Mouse (Mus musculus): ENCODE results near the gene Rdm1. TPM values are rescaled to one million over a fixed set of nuclear protein-coding genes. Genes with fewer than 3 reads are reported as not detected.
A peak's percentile ranks its signal among the peaks of the same experiment; 100 is the strongest.

Gene Rdm1
- polyA plus RNA-seq, 1 experiment from 2014 or later = 8.3 TPM

DNA sequence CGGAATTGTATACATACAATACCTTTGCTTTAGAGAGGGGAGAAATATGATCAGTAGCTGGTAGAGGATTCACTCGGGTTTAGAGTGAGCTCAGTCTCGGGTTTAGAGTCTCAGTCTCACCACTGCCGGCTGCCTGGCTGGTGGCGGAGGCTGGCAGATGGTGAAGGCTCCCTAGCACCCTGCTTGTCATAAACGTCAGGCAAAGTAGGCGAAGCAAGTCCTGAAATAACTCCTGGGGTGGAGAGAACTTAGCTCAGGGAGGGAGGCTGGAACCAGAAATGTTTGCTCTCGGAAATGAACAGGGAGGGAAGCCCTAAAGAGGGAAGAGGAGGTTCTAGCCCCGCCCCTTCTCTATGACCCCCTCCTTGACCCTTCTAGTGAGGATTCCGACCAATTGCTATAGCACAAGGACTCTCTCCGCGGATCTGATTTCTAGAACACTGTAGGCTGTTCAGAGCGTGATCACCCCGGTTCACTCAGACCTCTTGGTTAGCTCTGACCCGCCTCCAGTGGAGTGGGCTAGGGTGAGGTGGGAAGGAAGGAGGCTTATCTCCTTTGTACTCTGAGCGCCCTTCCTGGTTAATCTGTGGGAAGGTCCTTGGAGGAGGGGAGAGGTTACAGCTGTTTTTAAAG lies 46.1 kb downstream of the Rdm1 start:
- H3K4me1 ChIP-seq (replicated peaks) = peaks cover 51% of the 10 kb centered on the region

DNA sequence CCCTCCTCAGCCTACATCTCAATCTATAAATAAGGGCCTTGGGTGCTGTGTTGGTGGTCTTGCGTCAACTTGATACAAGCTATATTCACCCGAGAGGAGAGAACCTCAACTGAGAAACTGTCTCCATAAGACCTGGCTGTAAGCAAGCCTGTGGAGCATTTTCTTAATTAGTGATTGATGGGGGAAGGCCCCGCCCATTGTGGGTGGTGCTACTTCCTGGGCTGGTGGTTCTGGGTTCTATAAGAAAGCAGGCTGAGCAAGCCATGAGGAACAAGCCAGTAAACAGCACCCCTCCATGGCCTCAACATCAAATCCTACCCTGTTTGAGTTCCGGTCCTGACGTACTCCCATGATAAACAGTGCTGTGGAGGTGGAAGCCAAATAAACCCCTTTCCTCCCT lies 47.1 kb downstream of the Rdm1 start:
- no peak overlapping the region for H3K9ac ChIP-seq
- H3K4me3 ChIP-seq (replicated peaks) = no peak overlapping the region
- no peaks in the 10 kb centered on the region for H3K36me3 ChIP-seq
- WGBS (ENCODE audit: insufficient replicate concordance) = 70% methylated on average over 5 of the region's 5 CpGs
- no peaks in the 10 kb centered on the region for H3K9me3 ChIP-seq (replicated peaks)
- H3K27ac ChIP-seq = no peak overlapping the region
- peaks cover 41% of the 10 kb centered on the region for H3K4me1 ChIP-seq (replicated peaks)
- DNase-seq = no peak
- ATAC-seq (ENCODE audit: low read depth) = no peak
- H3K4me2 ChIP-seq = no peak overlapping the region
- no peaks in the 10 kb centered on the region for H3K27me3 ChIP-seq

More for the DNA sequence above, 46.1 kb downstream of the Rdm1 start:
- 17% methylated on average over 16 of the region's 16 CpGs for WGBS (ENCODE audit: insufficient replicate concordance)
- DNase-seq (no peak), ATAC-seq (ENCODE audit: low read depth) (0 out of 2 replicates have a peak, but pooled peaks have one; percentile 29)
- Histone ChIP-seq H3K36me3 (no peaks in the 10 kb centered on the region), H3K27me3 (no peaks in the 10 kb centered on the region), H3K4me3 (replicated peaks) (0 out of 2 replicates have a peak overlapping the region, but pooled peaks have one; percentile 12), H3K9ac (peak overlapping the region; percentile 17; the same call in 1 of the 2 replicates), H3K9me3 (replicated peaks) (no peaks in the 10 kb centered on the region), H3K27ac (no peak overlapping the region; the same call in 1 of the 2 replicates), H3K4me2 (peak overlapping the region; percentile 43)

DNA sequence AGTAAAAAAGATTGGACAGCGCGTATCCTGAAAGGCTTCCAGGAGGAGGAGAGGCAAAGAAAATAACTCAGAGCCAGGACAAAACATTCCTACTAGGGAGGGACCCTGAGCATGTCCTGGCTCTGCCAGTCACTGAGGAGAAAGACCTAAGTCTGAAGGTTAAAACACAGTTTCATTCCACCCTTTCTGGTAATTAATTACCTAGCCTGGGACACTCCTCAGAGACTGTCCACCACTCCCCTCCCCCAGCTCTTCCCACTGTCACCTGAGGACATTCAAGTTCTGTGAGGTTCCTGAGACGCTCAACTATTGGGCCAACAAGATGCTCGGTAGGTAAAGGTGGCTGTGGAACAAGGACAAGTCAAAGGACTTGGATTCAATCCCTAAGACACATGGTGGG lies 48.4 kb downstream of the Rdm1 start:
- no peak overlapping the region for H3K4me2 ChIP-seq
- DNase-seq (no peak), ATAC-seq (ENCODE audit: low read depth) (no peak)
- H3K4me3 ChIP-seq (replicated peaks) = no peak overlapping the region
- no peak overlapping the region for H3K9ac ChIP-seq
- H3K9me3 ChIP-seq (replicated peaks) = no peaks in the 10 kb centered on the region
- H3K4me1 ChIP-seq (replicated peaks) = peaks cover 28% of the 10 kb centered on the region
- H3K36me3 ChIP-seq = no peaks in the 10 kb centered on the region
- H3K27me3 ChIP-seq = no peaks in the 10 kb centered on the region
- H3K27ac ChIP-seq = no peak overlapping the region
- WGBS (ENCODE audit: insufficient replicate concordance) = 83% methylated on average over 4 of the region's 4 CpGs

DNA sequence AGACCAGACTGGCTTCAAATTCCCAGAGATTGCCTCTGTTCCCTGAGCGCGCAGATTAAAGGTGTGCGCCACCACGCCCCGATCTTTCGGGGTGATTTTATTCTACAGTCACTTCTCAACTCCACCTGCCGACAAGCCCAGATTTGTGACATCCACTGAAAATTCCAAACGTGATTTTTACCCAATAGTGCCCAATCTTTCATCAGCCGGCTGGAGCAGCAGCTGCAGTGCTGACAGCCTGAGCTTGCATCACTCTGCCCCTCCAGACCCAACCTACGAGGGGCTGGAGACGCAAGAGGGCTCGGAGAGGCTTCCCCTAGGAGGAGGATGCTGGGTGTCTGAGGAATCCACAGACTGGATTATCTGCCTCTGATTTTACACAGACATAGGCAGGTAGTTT lies 50.7 kb downstream of the Rdm1 start:
- H3K4me1 ChIP-seq (replicated peaks) = peaks cover 17% of the 10 kb centered on the region
- H3K9ac ChIP-seq = no peak overlapping the region
- DNase-seq (no peak), ATAC-seq (ENCODE audit: low read depth) (no peak)
- no peaks in the 10 kb centered on the region for H3K9me3 ChIP-seq (replicated peaks)
- no peaks in the 10 kb centered on the region for H3K27me3 ChIP-seq
- H3K27ac ChIP-seq = no peak overlapping the region
- no peak overlapping the region for H3K4me3 ChIP-seq (replicated peaks)
- no peaks in the 10 kb centered on the region for H3K36me3 ChIP-seq
- 77% methylated on average over 12 of the region's 12 CpGs for WGBS (ENCODE audit: insufficient replicate concordance)
- no peak overlapping the region for H3K4me2 ChIP-seq

DNA sequence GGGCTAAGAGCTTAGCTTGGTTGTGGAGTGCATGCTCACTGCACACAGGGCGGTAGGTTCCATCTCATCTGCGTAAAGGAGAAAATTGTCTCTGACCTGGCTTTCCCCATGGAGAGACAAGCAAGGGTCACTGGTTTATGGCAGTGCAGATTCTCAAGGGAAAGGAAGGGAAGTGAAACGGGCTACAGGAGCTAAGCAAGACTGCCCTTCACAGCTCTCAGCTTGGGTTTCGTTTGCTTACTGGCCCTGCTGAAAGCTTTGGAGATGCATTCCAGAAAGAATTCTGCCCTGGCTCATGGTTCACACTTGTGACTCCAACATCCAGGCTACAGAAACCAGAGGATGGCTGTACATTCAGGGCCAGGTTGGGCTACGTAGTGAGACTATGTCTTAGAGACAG lies 51.8 kb downstream of the Rdm1 start:
- peaks cover 5% of the 10 kb centered on the region for H3K4me1 ChIP-seq (replicated peaks)
- WGBS (ENCODE audit: insufficient replicate concordance) = 71% methylated on average over 5 of the region's 5 CpGs
- no peak overlapping the region for H3K27ac ChIP-seq

DNA sequence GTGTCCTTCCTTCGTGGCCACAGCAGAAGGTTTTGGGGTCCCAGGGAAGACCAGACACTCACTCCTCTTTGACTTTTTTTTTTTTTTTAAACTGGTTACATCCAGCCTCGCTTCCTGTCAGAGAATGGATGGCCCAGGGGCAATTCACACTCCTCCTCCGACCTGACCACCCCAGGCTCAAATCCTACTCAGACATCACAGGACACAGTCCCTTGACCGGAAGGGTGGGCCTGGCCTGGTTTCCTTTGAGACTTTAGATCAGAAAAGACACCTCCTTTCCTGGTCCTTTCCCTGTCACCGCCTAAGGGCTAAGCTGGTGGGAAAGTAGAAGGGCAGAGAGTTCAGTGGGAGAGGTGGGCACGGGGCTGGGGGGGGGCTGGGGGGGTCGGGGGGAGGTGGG lies 52.9 kb downstream of the Rdm1 start:
- Histone ChIP-seq H3K27ac (no peak overlapping the region), H3K9ac (no peak overlapping the region), H3K4me3 (replicated peaks) (no peak overlapping the region), H3K4me2 (no peak overlapping the region), H3K4me1 (replicated peaks) (0 out of 2 replicates have a peak, but pooled peaks cover 4% of the 10 kb centered on the region), H3K27me3 (no peaks in the 10 kb centered on the region), H3K9me3 (replicated peaks) (no peaks in the 10 kb centered on the region), H3K36me3 (no peaks in the 10 kb centered on the region)
- ATAC-seq (ENCODE audit: low read depth) = no peak
- DNase-seq = no peak
- 36% methylated on average over 6 of the region's 7 CpGs for WGBS (ENCODE audit: insufficient replicate concordance)

More for the DNA sequence above, 51.8 kb downstream of the Rdm1 start:
- no peaks in the 10 kb centered on the region for H3K9me3 ChIP-seq (replicated peaks)
- DNase-seq = no peak
- H3K27me3 ChIP-seq = no peaks in the 10 kb centered on the region
- no peaks in the 10 kb centered on the region for H3K36me3 ChIP-seq
- H3K4me2 ChIP-seq = no peak overlapping the region
- ATAC-seq (ENCODE audit: low read depth) = no peak
- no peak overlapping the region for H3K9ac ChIP-seq
- H3K4me3 ChIP-seq (replicated peaks) = no peak overlapping the region

DNA sequence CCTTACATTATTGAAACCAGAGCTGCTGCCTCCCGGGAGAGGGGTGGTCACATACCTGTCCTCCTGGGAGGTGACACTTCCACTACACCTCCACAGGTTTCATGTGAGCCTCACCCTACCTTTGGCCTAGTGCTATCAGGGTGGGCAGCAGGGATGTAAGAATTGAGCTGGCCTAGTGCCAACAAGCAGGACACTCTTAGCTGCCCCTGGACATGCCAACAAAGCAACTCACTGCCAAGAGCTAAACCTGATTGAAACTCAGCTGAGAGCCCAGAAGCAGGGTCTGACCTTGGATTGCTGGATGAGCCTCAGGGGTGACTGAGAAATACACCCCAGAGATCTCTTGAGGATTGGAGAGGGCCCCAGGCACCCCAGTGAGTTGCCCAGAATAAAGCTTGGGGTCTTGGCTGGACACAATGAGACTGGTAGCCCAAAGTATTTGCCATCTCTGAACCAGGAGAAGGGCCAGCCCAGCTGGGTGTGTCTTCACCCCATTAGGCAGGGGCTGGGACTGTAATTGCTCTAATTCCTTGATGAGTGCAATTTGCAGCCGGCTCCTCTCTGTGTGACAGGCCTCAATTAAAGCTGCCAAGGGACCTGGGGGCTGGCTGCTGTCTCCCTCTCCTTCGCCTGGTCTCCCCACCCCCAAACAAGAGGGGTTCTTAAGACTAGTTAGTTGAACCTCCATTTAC lies 53.8 kb downstream of the Rdm1 start:
- no peaks in the 10 kb centered on the region for H3K27me3 ChIP-seq
- no peak for ATAC-seq (ENCODE audit: low read depth)
- H3K27ac ChIP-seq = no peak overlapping the region
- no peaks in the 10 kb centered on the region for H3K9me3 ChIP-seq (replicated peaks)
- H3K4me1 ChIP-seq (replicated peaks) = no peaks in the 10 kb centered on the region
- no peak overlapping the region for H3K4me2 ChIP-seq
- no peak overlapping the region for H3K4me3 ChIP-seq (replicated peaks)
- H3K9ac ChIP-seq = no peak overlapping the region
- H3K36me3 ChIP-seq = no peaks in the 10 kb centered on the region
- DNase-seq = no peak
- WGBS (ENCODE audit: insufficient replicate concordance) = 40% methylated on average over 3 of the region's 3 CpGs

DNA sequence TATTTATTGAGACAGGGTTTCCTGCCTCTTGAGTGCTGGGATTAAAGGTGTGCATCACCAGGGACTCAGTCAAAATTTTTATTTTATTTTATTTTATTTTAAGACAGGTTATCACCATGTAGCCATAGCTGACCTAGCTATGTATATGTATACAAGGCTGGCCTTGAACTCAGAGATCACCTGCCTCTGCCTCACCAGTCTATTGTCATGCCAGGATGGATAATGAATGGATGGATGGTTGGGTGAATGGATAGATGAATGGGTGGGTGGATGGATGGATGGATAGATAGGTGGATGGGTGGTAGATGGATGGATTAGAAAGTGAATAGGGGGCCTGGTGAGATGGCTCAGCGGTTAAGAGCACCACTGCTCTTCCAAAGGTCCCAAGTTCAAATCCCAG lies 55.0 kb downstream of the Rdm1 start:
- Histone ChIP-seq H3K4me2 (no peak overlapping the region), H3K27me3 (no peaks in the 10 kb centered on the region), H3K9ac (no peak overlapping the region), H3K4me3 (replicated peaks) (no peak overlapping the region), H3K27ac (no peak overlapping the region), H3K36me3 (no peaks in the 10 kb centered on the region), H3K9me3 (replicated peaks) (no peaks in the 10 kb centered on the region), H3K4me1 (replicated peaks) (no peaks in the 10 kb centered on the region)
- ATAC-seq (ENCODE audit: low read depth) = no peak
- WGBS (ENCODE audit: insufficient replicate concordance) = 52% methylated on average over 1 of the region's 1 CpGs
- DNase-seq = no peak

DNA sequence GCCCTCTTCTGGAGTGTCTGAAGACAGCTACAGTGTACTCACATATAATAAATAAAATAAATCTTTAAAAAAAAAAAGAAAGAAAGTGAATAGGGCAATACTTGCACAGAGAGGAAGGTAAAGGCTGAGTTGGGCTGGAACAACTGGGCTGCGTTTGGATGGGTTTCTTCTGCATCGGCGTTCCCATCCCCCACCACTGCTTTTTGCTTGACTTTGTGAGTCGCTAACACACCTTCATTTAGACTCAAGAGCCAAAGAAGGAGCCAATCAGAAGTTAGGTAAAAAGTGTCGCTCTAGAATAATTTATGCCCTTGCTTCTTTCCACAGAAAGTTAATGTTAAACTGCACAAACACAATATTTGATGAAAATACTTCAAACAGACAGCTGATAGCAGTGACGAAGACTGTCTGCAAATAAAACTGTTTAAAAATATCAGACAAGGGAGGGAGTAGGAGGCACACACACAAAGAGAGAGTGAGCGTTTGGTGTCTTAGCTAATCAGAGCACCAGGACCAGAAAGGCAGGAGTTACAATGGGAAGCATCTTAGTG lies 55.5 kb downstream of the Rdm1 start:
- Histone ChIP-seq H3K9ac (no peak overlapping the region), H3K27ac (no peak overlapping the region), H3K27me3 (no peaks in the 10 kb centered on the region), H3K4me3 (replicated peaks) (no peak overlapping the region), H3K4me1 (replicated peaks) (no peaks in the 10 kb centered on the region), H3K36me3 (no peaks in the 10 kb centered on the region), H3K9me3 (replicated peaks) (no peaks in the 10 kb centered on the region), H3K4me2 (no peak overlapping the region)
- DNase-seq (no peak), ATAC-seq (ENCODE audit: low read depth) (no peak)
- 67% methylated on average over 7 of the region's 7 CpGs for WGBS (ENCODE audit: insufficient replicate concordance)

Measured in liver, embryonic 13.5 days (tissue).